Mouse (Mus musculus): Measurements from ENCODE around the gene Gm44973.

DNA sequence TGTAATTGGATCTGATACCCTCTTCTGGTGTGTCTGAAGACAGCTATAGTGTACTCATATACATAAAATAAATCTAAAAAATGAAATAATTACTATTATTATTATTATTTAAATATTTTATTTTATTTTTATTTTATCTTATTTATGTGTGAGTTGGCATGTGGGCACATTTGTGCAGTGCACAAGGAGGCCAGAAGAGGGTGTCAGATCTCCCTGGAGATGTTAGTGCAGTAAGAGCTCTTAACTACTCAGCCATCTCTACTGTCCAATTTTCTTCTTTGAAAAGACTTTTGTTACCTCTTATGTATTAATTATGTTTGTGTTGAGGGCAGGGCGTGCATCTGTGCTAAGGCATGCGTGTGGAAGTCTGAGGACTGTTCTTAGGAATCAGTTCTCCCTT is 15.4 kb upstream of the Gm44973 start:
- TF ChIP-seq CTCF (IDR thresholded peaks at IDR 0.05; ENCODE audit: low read depth, low read length) (peak; percentile 40; the same call in 1 of the 2 replicates), POLR2A (IDR thresholded peaks at IDR 0.05; ENCODE audit: extremely low read depth, insufficient read depth, low read length) (no peak)
